Mouse (Mus musculus): ENCODE results near the gene Cacna1d. TPM values are rescaled to one million over a fixed set of nuclear protein-coding genes. Genes with fewer than 3 reads are reported as not detected.

Cacna1d gene
- total and polyA plus RNA-seq, 3 experiments = 0.04 to 0.66 (median 0.08) TPM

DNA sequence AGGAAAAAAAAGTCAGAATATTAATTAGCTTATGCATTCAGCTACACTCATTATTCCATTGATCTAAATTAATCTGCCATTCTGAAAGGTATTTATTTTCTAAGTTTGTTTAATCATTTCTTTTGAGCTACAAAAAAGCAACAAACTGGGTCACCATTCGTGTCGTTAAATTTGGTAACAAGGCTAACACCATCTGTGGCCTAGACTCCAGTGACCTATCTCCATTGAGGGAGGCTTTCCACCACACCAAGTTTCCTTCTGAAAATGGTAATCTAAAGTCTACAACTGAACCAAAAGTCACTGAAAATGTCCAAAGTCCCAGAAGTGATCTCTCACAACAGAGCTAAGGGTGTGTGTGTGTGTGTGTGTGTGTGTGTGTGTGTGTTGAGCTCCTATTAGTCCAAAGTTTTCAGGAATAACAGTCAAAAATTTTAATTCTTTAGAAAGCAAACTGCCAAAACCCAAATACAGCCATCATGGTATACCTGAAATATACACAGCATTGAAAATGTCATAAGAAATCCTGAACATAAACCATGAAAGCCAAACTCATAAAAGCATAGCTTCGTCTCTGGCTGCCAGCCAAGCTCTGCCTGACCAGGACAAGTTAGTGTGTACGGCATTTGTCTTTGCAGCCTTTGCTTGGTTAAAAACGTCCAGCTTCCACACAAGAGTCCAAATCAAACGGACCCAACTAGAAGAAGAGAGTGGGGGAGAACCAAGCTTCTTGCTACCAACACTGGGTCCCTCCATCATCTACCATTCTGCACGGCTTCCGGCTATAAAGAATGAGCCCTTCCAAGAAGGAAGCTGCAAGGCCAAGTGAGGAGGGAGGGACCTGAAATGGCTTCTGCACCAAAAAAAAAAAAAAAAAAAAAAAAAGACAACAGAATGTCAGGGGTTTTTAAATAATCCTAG, 146.0 kb downstream of the Cacna1d start:
- dilution Hi-C loops (cut with MboI; ENCODE audit: extremely low pct_ligation_motif_present, extremely low pct_unique_long_range_greater_than_20kb, low sequenced_read_pairs) = no loop called here

GRCm38 (mm10) chr14:30343740-30344139, 147.5 kb downstream of the Cacna1d start:
- Histone ChIP-seq H3K4me3 (replicated peaks in 1 of 3; ENCODE audit: low read depth in 2 of 3, low read length in 2 of 3, poor library complexity in 1 of 3) (no peak overlapping the region), H3K4me1 (ENCODE audit: control insufficient read depth in 1 of 2, insufficient read depth in 2 of 2) (peaks cover 7 to 22% of the 10 kb centered on the region in 2 experiments), H3K27me3 (replicated peaks) (no peaks in the 10 kb centered on the region), H3K9ac (ENCODE audit: insufficient read depth, low read depth) (no peak overlapping the region), H3K36me3 (replicated peaks in 1 of 2; ENCODE audit: control insufficient read depth in 1 of 2, insufficient read depth in 1 of 2, low read length in 1 of 2) (no peaks in the 10 kb centered on the region), H3K9me3 (replicated peaks; ENCODE audit: low read length) (no peaks in the 10 kb centered on the region), H3K79me2 (replicated peaks; ENCODE audit: control insufficient read depth, extremely low read depth, insufficient read depth, poor library complexity, severe bottlenecking) (no peaks in the 10 kb centered on the region), H3K27ac (ENCODE audit: insufficient read depth, low read depth) (no peak overlapping the region), H3K4me2 (ENCODE audit: insufficient read depth, low read depth, poor library complexity, severe bottlenecking) (no peak overlapping the region)
- in situ Hi-C loops (cut with MboI; ENCODE audit: low pct_ligation_motif_present, low pct_unique_long_range_greater_than_20kb, low sequenced_read_pairs) (no loop called here), dilution Hi-C loops (cut with MboI; ENCODE audit: extremely low pct_ligation_motif_present, extremely low pct_unique_long_range_greater_than_20kb, low sequenced_read_pairs) (no loop called here)
- no peak for DNase-seq (ENCODE audit: extremely low read depth)
- TF ChIP-seq PAX5 (IDR thresholded peaks at IDR 0.05; ENCODE audit: low read length) (no peak), POLR2AphosphoS2 (IDR thresholded peaks at IDR 0.05; ENCODE audit: low read depth, low read length) (no peak), CTCF (conservative IDR thresholded peaks at IDR 0.05 in 1 of 2, IDR thresholded peaks at IDR 0.05 in 1 of 2; ENCODE audit: low read depth in 2 of 2, low read length in 2 of 2) (no peak), HCFC1 (IDR thresholded peaks at IDR 0.05; ENCODE audit: low read depth, low read length) (no peak)

More for the DNA sequence above, 146.0 kb downstream of the Cacna1d start:
- Histone ChIP-seq H3K27ac (ENCODE audit: insufficient read depth, low read depth) (no peak overlapping the region), H3K27me3 (replicated peaks) (no peaks in the 10 kb centered on the region), H3K79me2 (replicated peaks; ENCODE audit: control insufficient read depth, extremely low read depth, insufficient read depth, poor library complexity, severe bottlenecking) (no peaks in the 10 kb centered on the region), H3K9ac (ENCODE audit: insufficient read depth, low read depth) (no peak overlapping the region), H3K9me3 (replicated peaks; ENCODE audit: low read length) (no peaks in the 10 kb centered on the region), H3K4me2 (ENCODE audit: insufficient read depth, low read depth, poor library complexity, severe bottlenecking) (no peak overlapping the region), H3K36me3 (replicated peaks in 1 of 2; ENCODE audit: control insufficient read depth in 1 of 2, insufficient read depth in 1 of 2, low read length in 1 of 2) (no peaks in the 10 kb centered on the region), H3K4me1 (ENCODE audit: control insufficient read depth in 1 of 2, insufficient read depth in 2 of 2) (peaks cover 4 to 10% of the 10 kb centered on the region in 2 experiments), H3K4me3 (replicated peaks in 1 of 3; ENCODE audit: low read depth in 2 of 3, low read length in 2 of 3, poor library complexity in 1 of 3) (no peak overlapping the region)
- TF ChIP-seq MAZ (IDR thresholded peaks at IDR 0.05; ENCODE audit: low read depth, low read length) (no peak), MYC (IDR thresholded peaks at IDR 0.05; ENCODE audit: low read depth, low read length) (no peak), MEF2A (IDR thresholded peaks at IDR 0.05; ENCODE audit: borderline replicate concordance, low read depth, low read length) (no peak), BHLHE40 (IDR thresholded peaks at IDR 0.05; ENCODE audit: low read depth, low read length) (no peak), USF1 (IDR thresholded peaks at IDR 0.05; ENCODE audit: low read depth, low read length) (no peak), EP300 (IDR thresholded peaks at IDR 0.05; ENCODE audit: low read length) (no peak), SIN3A (IDR thresholded peaks at IDR 0.05; ENCODE audit: low read length) (no peak), ETS1 (conservative IDR thresholded peaks at IDR 0.05; ENCODE audit: low read depth, low read length) (no peak), CHD1 (IDR thresholded peaks at IDR 0.05; ENCODE audit: low read depth, low read length) (no peak), NRF1 (IDR thresholded peaks at IDR 0.05; ENCODE audit: low read depth, low read length) (no peak), CHD2 (IDR thresholded peaks at IDR 0.05; ENCODE audit: low read length) (no peak), ZC3H11A (IDR thresholded peaks at IDR 0.05; ENCODE audit: low read depth, low read length) (no peak), JUN (IDR thresholded peaks at IDR 0.05; ENCODE audit: insufficient read depth, low read depth, low read length) (no peak), HCFC1 (IDR thresholded peaks at IDR 0.05; ENCODE audit: low read depth, low read length) (no peak), JUND (conservative IDR thresholded peaks at IDR 0.05; ENCODE audit: low read depth, low read length) (no peak), UBTF (IDR thresholded peaks at IDR 0.05; ENCODE audit: low read depth, low read length) (no peak), TCF12 (IDR thresholded peaks at IDR 0.05; ENCODE audit: low read depth, low read length) (no peak), RAD21 (IDR thresholded peaks at IDR 0.05; ENCODE audit: low read depth, low read length) (no peak), SMC3 (IDR thresholded peaks at IDR 0.05; ENCODE audit: low read depth, low read length) (no peak), MAX (IDR thresholded peaks at IDR 0.05; ENCODE audit: low read length) (no peak)
- DNase-seq (ENCODE audit: extremely low read depth) = no peak
- in situ Hi-C loops (cut with MboI; ENCODE audit: low pct_ligation_motif_present, low pct_unique_long_range_greater_than_20kb, low sequenced_read_pairs) = no loop called here

Measured in CH12.LX (cell line).